12 mouse cellular contexts compared by ENCODE assay signal in the genomic region with DNA sequence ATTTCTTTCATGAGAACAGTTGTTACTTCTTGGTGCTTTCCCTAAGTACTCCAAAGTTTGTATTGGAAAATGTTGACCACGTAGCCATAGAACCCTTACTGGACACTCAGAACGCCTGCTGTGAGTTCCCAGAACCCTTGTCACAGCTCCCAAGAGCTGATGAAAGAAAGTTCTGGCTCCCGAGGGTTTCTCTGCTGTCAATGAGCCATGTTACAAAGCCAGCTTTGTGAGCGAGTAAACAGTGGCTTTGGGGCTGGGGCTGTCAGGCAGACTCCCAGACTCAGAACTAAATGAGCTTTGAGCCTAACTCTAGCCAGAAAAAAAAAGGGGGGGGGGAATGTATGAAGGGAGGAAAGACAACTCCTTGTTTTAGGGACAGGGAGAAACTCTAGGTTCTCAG.
DNase-seq lines count a peak whose midpoint lies in the region; ATAC-seq and TF ChIP-seq lines count a peak whose summit lies in the region.
"Had no signal": no experiment of that assay in that cellular context is flagged by ENCODE, and none has a peak within 500 bp of the region (broad histone marks: within the 10 kb centered on the region; RNA-seq: fewer than 3 reads in every experiment).

No protein-coding gene starts in this region.

- no peaks in the 10 kb centered on the region for H3K36me3 ChIP-seq in forebrain, embryonic 14.5 days (ENCODE audit: control insufficient read depth, insufficient read depth, low read length)
- no peaks in the 10 kb centered on the region for H3K36me3 ChIP-seq in forebrain, embryonic 10.5 days (replicated peaks)
- no peaks in the 10 kb centered on the region for H3K36me3 ChIP-seq in kidney, adult 2 months (ENCODE audit: control insufficient read depth, insufficient read depth, low read length)

- no peak overlapping the region for H3K27ac ChIP-seq in forebrain, embryonic 14.5 days (ENCODE audit: low read depth, low read length)
- no peak overlapping the region for H3K27ac ChIP-seq in forebrain, embryonic 10.5 days
- H3K27ac ChIP-seq in kidney, adult 2 months (ENCODE audit: insufficient read depth, low read depth, low read length) = no peak overlapping the region

- TF ChIP-seq CTCF in kidney, adult 2 months (conservative IDR thresholded peaks at IDR 0.05; ENCODE audit: insufficient read depth, insufficient read length, low read depth, low read length) = no peak

- no peaks in the 10 kb centered on the region for H3K9me3 ChIP-seq in forebrain, embryonic 14.5 days (replicated peaks; ENCODE audit: control insufficient read depth, low read length)
- peaks cover under 1% of the 10 kb centered on the region; the same call in 1 of the 2 replicates for H3K9me3 ChIP-seq in forebrain, embryonic 10.5 days

- H3K9ac ChIP-seq in forebrain, embryonic 14.5 days (ENCODE audit: low read length) = no peak overlapping the region
- H3K9ac ChIP-seq: liver, postnatal 0 days had no signal

- 10% methylated on average over 4 of the region's 4 CpGs for WGBS in forebrain, embryonic 14.5 days
- whole genome bisulfite sequencing in forebrain, embryonic 10.5 days = 34% methylated on average over 4 of the region's 4 CpGs
- 67% methylated on average over 4 of the region's 4 CpGs for WGBS in kidney, adult 2 months

- DNase-seq in forebrain, embryonic 14.5 days (ENCODE audit: low spot score) = peak; percentile 53
- no peak for DNase-seq in forebrain, embryonic 10.5 days (ENCODE audit: extremely low spot score, low spot score)
- DNase-seq in left cerebral cortex, postnatal 10 days (ENCODE audit: extremely low spot score in 1 of 2, low spot score in 2 of 2) = peak; percentile 35 to 39
- DNase-seq in left cerebral cortex, adult 18-20 months (ENCODE audit: low spot score in 2 of 2) = no peak
- peak; percentile 28 for DNase-seq in fibroblast of lung, adult 2 months (ENCODE audit: low read depth)
- peak; percentile 43 for DNase-seq in lung, postnatal 25 days (ENCODE audit: low spot score)
- no peak for DNase-seq in ovary, adult 18-20 months (ENCODE audit: low spot score)
- no peak for DNase-seq in kidney, adult 2 months
- DNase-seq: cerebellum, postnatal 25 days; kidney, adult 9 months; liver, postnatal 0 days had no signal

- H3K4me3 ChIP-seq in forebrain, embryonic 14.5 days (ENCODE audit: low read depth, low read length) = no peak overlapping the region
- H3K4me3 ChIP-seq in forebrain, embryonic 10.5 days = no peak overlapping the region
- H3K4me3 ChIP-seq in kidney, adult 2 months (ENCODE audit: insufficient read depth, low read depth, low read length) = no peak overlapping the region

- no peaks in the 10 kb centered on the region for H3K27me3 ChIP-seq in forebrain, embryonic 14.5 days (replicated peaks; ENCODE audit: control insufficient read depth, insufficient read depth, low read length)
- no peaks in the 10 kb centered on the region for H3K27me3 ChIP-seq in forebrain, embryonic 10.5 days (ENCODE audit: poor library complexity, severe bottlenecking)
- H3K27me3 ChIP-seq in kidney, adult 2 months (replicated peaks; ENCODE audit: control insufficient read depth, insufficient read depth, low read length) = no peaks in the 10 kb centered on the region

- no peaks in the 10 kb centered on the region for H3K4me1 ChIP-seq in forebrain, embryonic 14.5 days (ENCODE audit: control insufficient read depth, insufficient read depth, low read length)
- peaks cover 7% of the 10 kb centered on the region for H3K4me1 ChIP-seq in forebrain, embryonic 10.5 days
- H3K4me1 ChIP-seq in kidney, adult 2 months (ENCODE audit: control insufficient read depth, insufficient read depth, low read length) = no peaks in the 10 kb centered on the region

- no peak for TF ChIP-seq POLR2A in kidney, adult 2 months (IDR thresholded peaks at IDR 0.05; ENCODE audit: low read depth, low read length)

- intact Hi-C loops in left cerebral cortex, postnatal 10 days (cut with DNase I) = no loop called here

- no peak for ATAC-seq in forebrain, embryonic 14.5 days
- ATAC-seq: liver, postnatal 0 days; Patski had no signal

- H3K4me2 ChIP-seq in forebrain, embryonic 14.5 days (ENCODE audit: low read length) = no peak overlapping the region

Comparison
In these comparisons a context has a peak if more than half of its experiments do, and no peak if none do; other contexts are left out.
1. DNase-seq: peak in forebrain, embryonic 14.5 days (single experiment), left cerebral cortex, postnatal 10 days (2 of 2), fibroblast of lung, adult 2 months (single experiment) and lung, postnatal 25 days (single experiment); none in forebrain, embryonic 10.5 days (single experiment), left cerebral cortex, adult 18-20 months (0 of 2), ovary, adult 18-20 months (single experiment) and kidney, adult 2 months (single experiment).